Mouse (Mus musculus) central nervous system, embryonic 11.5 days (tissue): ENCODE results near the gene Brca2. TPM values are rescaled to one million over a fixed set of nuclear protein-coding genes. Genes with fewer than 3 reads are reported as not detected.

Experiments
- polyA plus RNA-seq: library from polyadenylated mRNA; depleted of rRNA; stranded (reverse); fragments of >200 nt; gene quantifications from 2 replicates; pipeline ENCODE4 v1.2.3, GENCODE M21; 2012; rRNA removed

The Brca2 gene
- 45.0 and 45.5 TPM in 2 replicates for polyA plus RNA-seq

GRCm38 (mm10) chr5:150521937-150522866, at the start of gene Brca2:
Gene Brca2, plus strand, starts transcription at chr5:150522630.

DNA sequence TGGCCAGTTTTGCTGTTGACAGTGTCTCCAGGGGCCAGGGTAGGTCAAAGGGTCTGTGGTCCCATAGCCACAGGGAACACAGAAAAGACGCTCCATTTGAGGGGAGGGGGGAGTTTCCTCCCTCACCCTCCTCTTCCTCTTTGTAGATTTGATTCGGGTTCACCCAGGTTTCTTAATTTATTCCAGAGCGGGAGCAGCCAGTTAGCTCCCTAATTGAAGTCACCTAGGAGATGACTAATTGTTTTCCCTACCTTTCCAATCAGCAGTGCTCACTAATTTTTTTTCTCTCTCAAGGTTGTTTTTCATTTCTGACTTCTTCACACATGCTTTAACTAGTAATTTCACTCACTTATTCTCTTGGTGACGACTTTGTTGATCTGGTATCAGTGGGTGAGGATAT, 4.4 kb upstream of the Brca2 start, which contains the start of gene Zar1l:
Gene Zar1l, minus strand, starts transcription at position 101 of the 400 bp plus-strand sequence.

DNA sequence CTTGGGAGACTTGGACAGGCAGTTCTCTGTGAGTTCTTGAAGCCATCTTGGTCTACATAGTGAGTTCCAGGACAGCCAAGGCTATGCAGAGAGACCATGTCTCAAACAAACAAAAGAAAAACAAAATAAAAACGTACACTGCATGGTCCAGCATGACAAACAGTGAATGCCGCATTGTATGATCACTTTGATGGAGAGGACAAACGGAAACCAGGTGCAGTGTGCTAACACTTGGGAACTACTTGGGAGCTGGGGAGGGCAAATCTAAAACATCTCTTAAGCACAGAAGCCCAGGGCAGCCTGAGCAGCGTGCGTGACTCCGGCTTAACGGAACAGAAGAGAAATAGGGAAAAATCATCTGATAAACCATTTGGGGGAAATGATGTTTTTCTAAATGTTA, 74.7 kb downstream of the Brca2 start, which contains the start of gene N4bp2l1:
Gene N4bp2l1, minus strand, starts transcription at position 101 of the 400 bp plus-strand sequence.

Other genes with a start within 250 kb of the Brca2 start
- gene Zar1l, start 4.5 kb upstream of the Brca2 start, polyA plus RNA-seq, result not detected in 2 replicates
- 4.5 and 6.5 TPM in 2 replicates for gene N4bp2l1, start 74.6 kb downstream of the Brca2 start, polyA plus RNA-seq
- 43.7 and 54.5 TPM in 2 replicates for gene N4bp2l2, start 143.6 kb downstream of the Brca2 start, polyA plus RNA-seq
- gene Pds5b, start 151.1 kb downstream of the Brca2 start, polyA plus RNA-seq, result 36.7 and 45.2 TPM in 2 replicates